Mouse (Mus musculus): ENCODE measurements around the gene Aym1.
"Not testable (repeated sequence)": the region's sequence is repeated elsewhere in the genome, so short reads cannot be mapped to it uniquely, and the experiment has no call there.

The Aym1 gene

GRCm38 (mm10) chr5:113352636-113353035 lies 4.5 kb upstream of the Aym1 start:
- no peak for DNase-seq (ENCODE audit: low spot score)

GRCm38 (mm10) chr5:113354311-113354710 lies 2.8 kb upstream of the Aym1 start:
- DNase-seq (ENCODE audit: low spot score), result no peak

- no peak for DNase-seq (ENCODE audit: low spot score)
Observed at GRCm38 (mm10) chr5:113357656-113358055, 562 bp downstream of the Aym1 start.

- DNase-seq (ENCODE audit: low spot score), result no peak
Observed at GRCm38 (mm10) chr5:113358833-113359232, 1.7 kb downstream of the Aym1 start.

GRCm38 (mm10) chr5:113361283-113361682 lies 4.2 kb downstream of the Aym1 start:
- DNase-seq (ENCODE audit: low spot score), result no peak

- DNase-seq (ENCODE audit: low spot score), result no peak
Observed at GRCm38 (mm10) chr5:113362258-113362996, 5.3 kb downstream of the Aym1 start.

GRCm38 (mm10) chr5:113363177-113363576 lies 6.1 kb downstream of the Aym1 start:
- DNase-seq (ENCODE audit: low spot score), result no peak

GRCm38 (mm10) chr5:113365921-113366320 lies 8.8 kb downstream of the Aym1 start:
- DNase-seq (ENCODE audit: low spot score), result peak; percentile 52

GRCm38 (mm10) chr5:113367726-113368125 lies 10.6 kb downstream of the Aym1 start:
- DNase-seq (ENCODE audit: low spot score), result not testable (repeated sequence)

GRCm38 (mm10) chr5:113369262-113369868 lies 12.3 kb downstream of the Aym1 start:
- no peak for DNase-seq (ENCODE audit: low spot score)

- DNase-seq (ENCODE audit: low spot score), result no peak
Observed at GRCm38 (mm10) chr5:113372449-113372848, 15.4 kb downstream of the Aym1 start.

- peak; percentile 29 for DNase-seq (ENCODE audit: low spot score)
Observed at GRCm38 (mm10) chr5:113372995-113373950, 16.2 kb downstream of the Aym1 start.

- DNase-seq (ENCODE audit: low spot score), result no peak
Observed at GRCm38 (mm10) chr5:113374290-113374689, 17.2 kb downstream of the Aym1 start.

GRCm38 (mm10) chr5:113375783-113376182 lies 18.7 kb downstream of the Aym1 start:
- DNase-seq (ENCODE audit: low spot score), result peak; percentile 35

GRCm38 (mm10) chr5:113376292-113376691 lies 19.2 kb downstream of the Aym1 start:
- no peak for DNase-seq (ENCODE audit: low spot score)

GRCm38 (mm10) chr5:113379416-113379815 lies 22.3 kb downstream of the Aym1 start:
- no peak for DNase-seq (ENCODE audit: low spot score)

GRCm38 (mm10) chr5:113380553-113380952 lies 23.5 kb downstream of the Aym1 start:
- no peak for DNase-seq (ENCODE audit: low spot score)

- DNase-seq (ENCODE audit: low spot score), result no peak
Observed at GRCm38 (mm10) chr5:113382580-113382979, 25.5 kb downstream of the Aym1 start.

- DNase-seq (ENCODE audit: low spot score), result no peak
Observed at GRCm38 (mm10) chr5:113393766-113394165, 36.7 kb downstream of the Aym1 start.

- DNase-seq (ENCODE audit: low spot score), result no peak
Observed at GRCm38 (mm10) chr5:113396286-113396934, 39.3 kb downstream of the Aym1 start.

- no peak for DNase-seq (ENCODE audit: low spot score)
Observed at GRCm38 (mm10) chr5:113397443-113398317, 40.6 kb downstream of the Aym1 start.
